Mouse (Mus musculus) intestine, embryonic 14.5 days (tissue): ENCODE results near the gene Haghl. TPM values are rescaled to one million over a fixed set of nuclear protein-coding genes. Genes with fewer than 3 reads are reported as not detected.
A peak's percentile ranks its signal among the peaks of the same experiment; 100 is the strongest.

ENCODE experiments used
- ATAC-seq: fragments of 200-750 bp; cut with Nextera tagmentation; replicated peaks from 2 replicates; pipeline ENCODE4 v1.8.0; 2017; ENCODE audit warnings: low read depth, moderate number of reproducible peaks, moderate TSS enrichment, moderate library complexity; ENCODE audit not compliant: low FRiP score, low TSS enrichment
- DNase-seq: peaks from one replicate; pipeline ENCODE4 v3.0.0-alpha.2; 2018; ENCODE audit warnings: low spot score
- H3K27ac ChIP-seq: fragments of 300-500 bp; sonication (generic); 2 replicates; pipeline ENCODE4 v1.5.1; 2014; ENCODE audit warnings: low read depth, mild to moderate bottlenecking, control low read depth
- H3K27me3 ChIP-seq: fragments of 300-500 bp; sonication (generic); replicated peaks from 2 replicates; pipeline ENCODE4 v1.6.1; 2014; ENCODE audit warnings: low read length, control low read depth; ENCODE audit not compliant: control insufficient read depth, insufficient read depth
- H3K36me3 ChIP-seq: fragments of 300-500 bp; sonication (generic); 2 replicates; pipeline ENCODE4 v1.6.1; 2014; ENCODE audit warnings: low read length, control low read depth; ENCODE audit not compliant: control insufficient read depth, insufficient read depth
- H3K4me1 ChIP-seq: fragments of 300-500 bp; sonication (generic); replicated peaks from 2 replicates; pipeline ENCODE4 v1.6.1; 2014; ENCODE audit warnings: low read length, control low read depth, mixed read lengths; ENCODE audit not compliant: control insufficient read depth, insufficient read depth
- H3K4me2 ChIP-seq: fragments of 300-500 bp; sonication (generic); 2 replicates; pipeline ENCODE4 v1.6.1; 2014; ENCODE audit warnings: low read length
- H3K4me3 ChIP-seq: fragments of 300-500 bp; sonication (generic); 2 replicates; pipeline ENCODE4 v1.5.1; 2014; ENCODE audit warnings: low read depth, low read length, control low read depth, mixed read lengths
- H3K9ac ChIP-seq: fragments of 300-500 bp; sonication (generic); 2 replicates; pipeline ENCODE4 v1.6.1; 2014; ENCODE audit warnings: mild to moderate bottlenecking, low read length
- H3K9me3 ChIP-seq: fragments of 300-500 bp; sonication (generic); 2 replicates; pipeline ENCODE4 v1.6.1; 2016; ENCODE audit warnings: low read length, control low read depth; ENCODE audit not compliant: control insufficient read depth
- WGBS: fragments of 180-500 bp; shearing (Covaris S2); extraction: QIAGEN DNeasy Blood & Tissue Kit; methylation state at CpG from one replicate; pipeline ENCODE4 v1.1.7; 2014; 5-methylcytosine and 5-hydroxymethylcytosine counted together
- microRNA-seq: library from miRNA; unstranded; fragments of <30 nt; microRNA quantifications from one replicate; pipeline ENCODE4, GENCODE M21; 2016
- polyA plus RNA-seq: library from polyadenylated mRNA; unstranded; fragments of >200 nt; fragmentation: Nextera tagmentation; extraction: Ambion mirVana; gene quantifications from 2 replicates; pipeline ENCODE4 v1.2.1, GENCODE M21; 2014

Gene Haghl
- polyA plus RNA-seq, 1 experiment from 2014 or later = 57.2 TPM

GRCm38 (mm10) chr17:25732082-25732481 is 53.4 kb downstream of the Haghl start:
- DNase-seq (peak; percentile 95), ATAC-seq (no peak)
- H3K4me2 ChIP-seq = no peak overlapping the region
- WGBS = 16% methylated on average over 2 of the region's 2 CpGs
- no peaks in the 10 kb centered on the region for H3K27me3 ChIP-seq
- no peaks in the 10 kb centered on the region for H3K9me3 ChIP-seq
- peaks cover 8% of the 10 kb centered on the region for H3K4me1 ChIP-seq
- peaks cover 11% of the 10 kb centered on the region; the same call in 1 of the 2 replicates for H3K36me3 ChIP-seq
- no peak overlapping the region for H3K4me3 ChIP-seq
- H3K9ac ChIP-seq = no peak overlapping the region
- no peak overlapping the region for H3K27ac ChIP-seq

Small RNA genes within 50 kb of the gene (microRNA-seq; reads per million reads assigned to microRNA genes)
- gene Gm25083 = not detected
- 0.59 reads per million for gene Mir3082
- 0.25 reads per million for gene Mir6966

Other genes with a start within 250 kb of the Haghl start
- gene Sox8, start 215.0 kb downstream of the Haghl start, polyA plus RNA-seq = 9.1 and 9.4 TPM in 2 replicates
- 31.3 and 33.5 TPM in 2 replicates for gene Lmf1, start 206.6 kb downstream of the Haghl start, polyA plus RNA-seq
- gene Gng13, start 68.5 kb downstream of the Haghl start, polyA plus RNA-seq = 2.4 and 2.7 TPM in 2 replicates
- 22.2 and 23.0 TPM in 2 replicates for gene Chtf18, start 58.3 kb downstream of the Haghl start, polyA plus RNA-seq
- gene Rpusd1, start 58.0 kb downstream of the Haghl start, polyA plus RNA-seq = 23.7 and 24.6 TPM in 2 replicates
- gene Mslnl, start 49.6 kb downstream of the Haghl start, polyA plus RNA-seq = 0.08 TPM in 1 of 2 replicates, not detected in the other
- gene Msln, start 31.3 kb downstream of the Haghl start, polyA plus RNA-seq = 10.5 and 12.9 TPM in 2 replicates
- 25.2 and 29.3 TPM in 2 replicates for gene Narfl, start 11.9 kb downstream of the Haghl start, polyA plus RNA-seq
- gene Ccdc78, start 907 bp upstream of the Haghl start, polyA plus RNA-seq = 0.28 TPM in 2 replicates
- 93.5 and 93.8 TPM in 2 replicates for gene Fam173a, start 7.2 kb upstream of the Haghl start, polyA plus RNA-seq
- 0.34 TPM in 1 of 2 replicates, not detected in the other for gene AC134908.4, start 10.0 kb upstream of the Haghl start, polyA plus RNA-seq
- gene Metrn, start 11.5 kb upstream of the Haghl start, polyA plus RNA-seq = 8.6 and 9.2 TPM in 2 replicates
- gene Fbxl16, start 23.4 kb upstream of the Haghl start, polyA plus RNA-seq = 3.9 and 4.7 TPM in 2 replicates
- gene Wdr24, start 38.0 kb upstream of the Haghl start, polyA plus RNA-seq = 29.4 and 30.8 TPM in 2 replicates
- gene Jmjd8, start 43.2 kb upstream of the Haghl start, polyA plus RNA-seq = 39.5 and 40.2 TPM in 2 replicates
- gene Stub1, start 47.7 kb upstream of the Haghl start, polyA plus RNA-seq = 345 and 350 TPM in 2 replicates
- gene Rhbdl1, start 51.6 kb upstream of the Haghl start, polyA plus RNA-seq = 1.3 and 1.5 TPM in 2 replicates
- gene Gm20683, start 56.1 kb upstream of the Haghl start, polyA plus RNA-seq = 1.6 and 2.3 TPM in 2 replicates
- gene Rhot2, start 59.2 kb upstream of the Haghl start, polyA plus RNA-seq = 10.4 and 11.5 TPM in 2 replicates
- 18.2 and 19.8 TPM in 2 replicates for gene Wdr90, start 75.8 kb upstream of the Haghl start, polyA plus RNA-seq
- gene Mcrip2, start 83.1 kb upstream of the Haghl start, polyA plus RNA-seq = 44.1 and 61.2 TPM in 2 replicates
- gene Mettl26, start 89.4 kb upstream of the Haghl start, polyA plus RNA-seq = 63.2 and 64.1 TPM in 2 replicates
- gene Wfikkn1, start 95.2 kb upstream of the Haghl start, polyA plus RNA-seq = 0.40 and 0.69 TPM in 2 replicates
- 14.2 and 14.6 TPM in 2 replicates for gene Rab40c, start 134.1 kb upstream of the Haghl start, polyA plus RNA-seq
- gene Pigq, start 159.3 kb upstream of the Haghl start, polyA plus RNA-seq = 59.9 and 60.8 TPM in 2 replicates
- not detected in 2 replicates for gene Nhlrc4, start 159.3 kb upstream of the Haghl start, polyA plus RNA-seq
- 0.28 TPM in 1 of 2 replicates, not detected in the other for gene A930017K11Rik, start 166.9 kb upstream of the Haghl start, polyA plus RNA-seq
- gene Capn15, start 200.1 kb upstream of the Haghl start, polyA plus RNA-seq = 23.4 and 23.5 TPM in 2 replicates